Mouse (Mus musculus) limb, embryonic 14.5 days (tissue): ENCODE measurements around the gene Brk1. TPM values are rescaled to one million over a fixed set of nuclear protein-coding genes. Genes with fewer than 3 reads are reported as not detected.

Experiments
- ATAC-seq: fragments of 200-750 bp; cut with Nextera tagmentation; 2 replicates; pipeline ENCODE4 v1.8.0; 2017; ENCODE audit warnings: low read depth, moderate number of reproducible peaks, moderate TSS enrichment; ENCODE audit not compliant: low FRiP score
- DNase-seq: peaks from one replicate; pipeline ENCODE4 v3.0.0-alpha.2; 2015; ENCODE audit warnings: low spot score
- H3K27ac ChIP-seq: fragments of 300-500 bp; sonication (generic); replicated peaks from 2 replicates; pipeline ENCODE4 v1.5.1; 2014; ENCODE audit warnings: low read depth, mild to moderate bottlenecking, low read length, moderate library complexity, mixed read lengths
- H3K27me3 ChIP-seq: fragments of 300-500 bp; sonication (generic); 2 replicates; pipeline ENCODE4 v1.6.1; 2014; ENCODE audit warnings: low read length, mixed read lengths; ENCODE audit not compliant: control insufficient read depth, insufficient read depth
- H3K36me3 ChIP-seq: fragments of 300-500 bp; sonication (generic); 2 replicates; pipeline ENCODE4 v1.6.1; 2014; ENCODE audit warnings: mild to moderate bottlenecking, low read length, moderate library complexity, mixed read lengths; ENCODE audit not compliant: control insufficient read depth, insufficient read depth
- H3K4me1 ChIP-seq: fragments of 300-500 bp; sonication (generic); 2 replicates; pipeline ENCODE4 v1.6.1; 2014; ENCODE audit warnings: antibody characterized with exemption, low read length, mixed read lengths; ENCODE audit not compliant: control insufficient read depth, insufficient read depth
- H3K4me2 ChIP-seq: fragments of 300-500 bp; sonication (generic); replicated peaks from 2 replicates; pipeline ENCODE4 v1.6.1; 2014; ENCODE audit warnings: low read depth, mild to moderate bottlenecking, low read length, moderate library complexity; ENCODE audit not compliant: severe bottlenecking
- H3K4me3 ChIP-seq: fragments of 300-500 bp; sonication (generic); replicated peaks from 2 replicates; pipeline ENCODE4 v1.5.1; 2014; ENCODE audit warnings: low read length
- H3K9ac ChIP-seq: fragments of 300-500 bp; sonication (generic); 2 replicates; pipeline ENCODE4 v1.6.1; 2014; ENCODE audit warnings: mild to moderate bottlenecking, low read depth, low read length, moderate library complexity; ENCODE audit not compliant: severe bottlenecking
- H3K9me3 ChIP-seq: fragments of 300-500 bp; sonication (generic); 2 replicates; pipeline ENCODE4 v1.6.1; 2016; ENCODE audit warnings: low read length; ENCODE audit not compliant: control insufficient read depth
- POLR2A ChIP-seq: fragments of 200-500 bp; IDR thresholded peaks from 2 replicates; pipeline ENCODE4 v1.8.0; 2012; ENCODE audit warnings: inconsistent platforms, mild to moderate bottlenecking, moderate library complexity, borderline replicate concordance; ENCODE audit not compliant: insufficient read depth, insufficient read length; ENCODE audit errors: extremely low read depth
- WGBS: fragments of 180-500 bp; shearing (Covaris S2); extraction: QIAGEN DNeasy Blood & Tissue Kit; methylation state at CpG from one replicate; pipeline ENCODE4 v1.1.7; 2014; 5-methylcytosine and 5-hydroxymethylcytosine counted together
- polyA plus RNA-seq, 2 experiments: library from polyadenylated mRNA; depleted of rRNA in 1 of 2; stranded (reverse) in 1 of 2; unstranded in 1 of 2; fragments of >200 nt; fragmentation: Nextera tagmentation in 1 of 2; extraction: Ambion mirVana in 1 of 2; gene quantifications; 2 replicates each; pipeline versions ENCODE4 v1.2.1 to v1.2.3; 2012 to 2014

Gene Brk1
- polyA plus RNA-seq, 2 experiments = 211 to 251 TPM

DNA sequence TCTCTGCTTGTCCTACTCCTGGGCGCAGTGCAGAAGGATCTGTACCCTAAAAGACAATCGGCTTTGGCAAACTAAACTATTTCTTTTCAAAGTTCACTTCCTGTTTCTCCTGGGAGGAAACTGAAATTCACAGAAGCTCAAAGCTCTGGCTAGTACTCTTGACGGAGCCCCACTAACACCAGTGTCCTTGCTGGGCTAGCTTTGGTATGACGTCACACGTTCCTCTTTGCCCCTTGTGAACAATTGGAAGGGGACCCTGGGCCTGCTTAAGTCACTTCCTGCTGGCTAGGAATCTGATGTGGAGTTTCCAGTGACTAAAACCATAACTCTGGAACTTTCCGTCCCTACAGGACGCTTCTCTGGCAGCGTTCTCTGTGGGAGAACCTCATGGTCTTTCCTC lies 40.2 kb downstream of the Brk1 start:
- no peaks in the 10 kb centered on the region for H3K36me3 ChIP-seq
- H3K4me3 ChIP-seq = no peak overlapping the region
- no peaks in the 10 kb centered on the region for H3K4me1 ChIP-seq
- H3K9ac ChIP-seq = no peak overlapping the region
- no peak overlapping the region for H3K4me2 ChIP-seq
- WGBS = 80% methylated on average over 8 of the region's 8 CpGs
- ATAC-seq = no peak
- DNase-seq = no peak
- no peaks in the 10 kb centered on the region for H3K9me3 ChIP-seq
- no peak for TF ChIP-seq POLR2A
- no peaks in the 10 kb centered on the region for H3K27me3 ChIP-seq
- H3K27ac ChIP-seq = no peak overlapping the region

DNA sequence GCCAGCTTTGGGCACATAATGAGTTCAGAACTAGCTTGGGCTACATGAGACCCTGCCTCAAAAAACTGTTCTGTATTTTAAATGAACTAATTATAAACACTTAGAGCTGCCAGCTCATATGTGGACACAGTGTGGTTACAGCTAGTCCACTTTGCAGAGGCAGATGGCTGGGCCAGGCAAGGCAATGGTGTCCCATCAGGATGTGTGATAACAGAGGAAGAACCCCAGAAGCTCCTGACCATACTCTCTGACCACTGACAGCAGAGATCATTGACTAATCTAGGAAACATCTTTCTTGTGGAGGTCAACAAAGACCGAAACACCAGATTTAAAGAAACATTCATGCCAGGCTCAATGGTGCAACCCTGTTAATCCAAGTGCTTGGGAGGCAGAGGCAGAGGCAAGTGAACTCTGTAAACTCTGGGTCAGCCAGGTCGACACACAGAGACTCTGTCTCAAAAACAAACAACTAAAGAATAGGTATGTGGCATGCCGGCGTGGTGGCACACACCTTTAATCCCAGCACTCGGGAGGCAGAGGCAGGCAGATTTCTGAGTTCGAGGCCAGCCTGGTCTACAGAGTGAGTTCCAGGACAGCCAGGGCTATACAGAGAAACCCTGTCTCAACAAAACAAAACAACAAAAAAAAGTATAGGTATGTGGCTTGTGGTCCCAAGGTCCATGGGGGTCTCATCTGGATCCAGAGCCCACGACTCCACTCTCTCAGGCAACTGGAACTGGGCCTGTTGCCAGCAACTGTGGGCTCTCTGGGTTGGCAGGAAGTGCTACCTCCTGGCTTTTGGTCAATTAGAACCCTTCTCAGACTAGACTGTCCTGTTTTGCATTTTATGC lies 45.0 kb downstream of the Brk1 start:
- no peaks in the 10 kb centered on the region for H3K4me1 ChIP-seq
- WGBS = 83% methylated on average over 7 of the region's 7 CpGs
- no peaks in the 10 kb centered on the region for H3K27me3 ChIP-seq
- H3K27ac ChIP-seq = no peak overlapping the region
- H3K4me2 ChIP-seq = no peak overlapping the region
- ATAC-seq = no peak
- H3K9ac ChIP-seq = no peak overlapping the region
- DNase-seq = no peak
- no peak for TF ChIP-seq POLR2A
- H3K36me3 ChIP-seq = no peaks in the 10 kb centered on the region
- H3K4me3 ChIP-seq = no peak overlapping the region
- H3K9me3 ChIP-seq = no peaks in the 10 kb centered on the region

DNA sequence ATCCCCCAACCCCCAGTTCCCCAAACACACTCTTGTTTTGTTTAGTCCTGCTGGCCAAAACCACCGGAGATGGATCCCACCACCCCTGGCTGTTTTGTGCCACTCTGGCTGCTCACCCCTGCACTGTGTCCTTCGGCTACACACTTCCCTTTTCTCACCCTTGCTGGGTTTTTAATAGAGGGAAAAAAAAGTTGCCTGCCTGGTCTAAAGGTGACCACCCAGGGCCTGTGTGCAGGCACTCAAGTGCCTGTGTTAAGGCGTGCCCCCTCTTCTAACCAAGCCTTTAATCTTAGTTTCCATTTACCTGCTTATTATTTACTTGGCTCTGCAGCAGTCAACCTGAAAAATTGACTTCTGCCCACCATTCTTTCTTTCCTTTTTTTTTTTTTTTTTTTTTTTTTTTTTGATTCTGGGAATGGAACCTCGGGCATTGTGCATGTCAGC lies 45.6 kb downstream of the Brk1 start:
- 56% methylated on average over 4 of the region's 4 CpGs for WGBS
- no peak overlapping the region for H3K4me3 ChIP-seq
- H3K4me2 ChIP-seq = no peak overlapping the region
- no peaks in the 10 kb centered on the region for H3K27me3 ChIP-seq
- TF ChIP-seq POLR2A = no peak
- H3K4me1 ChIP-seq = no peaks in the 10 kb centered on the region
- H3K9ac ChIP-seq = no peak overlapping the region
- DNase-seq (no peak), ATAC-seq (no peak)
- no peaks in the 10 kb centered on the region for H3K36me3 ChIP-seq
- H3K9me3 ChIP-seq = no peaks in the 10 kb centered on the region
- H3K27ac ChIP-seq = no peak overlapping the region

DNA sequence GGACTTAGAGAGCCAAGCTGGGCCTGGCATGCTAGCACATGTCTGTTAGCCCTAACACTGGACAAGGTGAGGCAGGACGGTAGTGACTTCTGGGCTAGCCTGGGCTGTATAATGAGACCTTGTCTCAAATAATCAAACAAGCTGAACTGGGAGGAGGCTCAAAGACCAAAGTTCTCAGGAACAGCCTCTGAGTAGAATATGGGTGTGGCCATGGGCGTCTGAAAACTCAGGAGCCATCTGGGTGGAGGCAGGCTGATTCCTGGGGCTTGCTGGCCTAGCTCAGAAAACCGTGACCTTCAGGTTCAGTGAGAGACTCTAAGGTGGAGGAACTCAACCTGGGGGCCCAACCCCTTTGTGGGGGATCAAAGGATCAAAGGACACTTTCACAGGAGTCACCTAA lies 47.1 kb downstream of the Brk1 start:
- Histone ChIP-seq H3K27ac (no peak overlapping the region), H3K4me3 (no peak overlapping the region), H3K27me3 (no peaks in the 10 kb centered on the region), H3K4me2 (no peak overlapping the region), H3K4me1 (no peaks in the 10 kb centered on the region), H3K9ac (no peak overlapping the region), H3K9me3 (no peaks in the 10 kb centered on the region), H3K36me3 (no peaks in the 10 kb centered on the region)
- no peak for TF ChIP-seq POLR2A
- ATAC-seq (no peak), DNase-seq (no peak)
- WGBS = 65% methylated on average over 3 of the region's 3 CpGs

DNA sequence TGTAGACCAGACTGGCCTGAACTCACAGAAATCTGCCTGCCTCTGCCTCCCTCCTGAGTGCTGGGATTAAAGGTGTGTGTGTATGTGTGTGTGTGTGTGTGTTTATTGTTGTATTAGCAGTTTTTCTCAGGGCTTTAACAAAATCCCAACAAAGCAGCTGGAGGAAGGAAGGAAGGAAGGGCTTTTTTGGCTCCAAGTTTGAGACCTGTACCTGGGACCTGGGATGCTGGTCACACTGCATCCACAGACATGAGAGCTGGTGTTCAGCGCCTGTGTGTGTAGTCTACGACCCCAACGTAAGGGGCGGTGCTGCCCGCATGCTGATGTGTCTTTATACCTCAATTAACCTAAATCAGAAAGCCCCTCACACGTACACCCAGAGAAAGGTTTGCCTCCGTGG lies 49.0 kb downstream of the Brk1 start:
- TF ChIP-seq POLR2A = no peak
- no peak for DNase-seq
- no peak overlapping the region for H3K27ac ChIP-seq
- no peaks in the 10 kb centered on the region for H3K9me3 ChIP-seq
- no peaks in the 10 kb centered on the region for H3K4me1 ChIP-seq
- H3K9ac ChIP-seq = no peak overlapping the region
- no peak overlapping the region for H3K4me3 ChIP-seq
- WGBS = 89% methylated on average over 7 of the region's 7 CpGs
- no peak overlapping the region for H3K4me2 ChIP-seq
- no peaks in the 10 kb centered on the region for H3K36me3 ChIP-seq
- ATAC-seq = no peak
- no peaks in the 10 kb centered on the region for H3K27me3 ChIP-seq
